Mouse (Mus musculus) embryonic facial prominence, embryonic 15.5 days (tissue): ENCODE results near the gene Pold2. TPM values are rescaled to one million over a fixed set of nuclear protein-coding genes. Genes with fewer than 3 reads are reported as not detected.
"Not testable (repeated sequence)": the region's sequence is repeated elsewhere in the genome, so short reads cannot be mapped to it uniquely, and the experiment has no call there.

ENCODE experiments used
- ATAC-seq: fragments of 200-750 bp; cut with Nextera tagmentation; 2 replicates; pipeline ENCODE4 v1.8.0; 2017; ENCODE audit warnings: low read depth, moderate TSS enrichment; ENCODE audit not compliant: insufficient number of reproducible peaks, low FRiP score, low TSS enrichment
- H3K27ac ChIP-seq: fragments of 300-500 bp; sonication (generic); replicated peaks from 2 replicates; pipeline ENCODE4 v1.5.1; 2015; ENCODE audit warnings: mild to moderate bottlenecking, inconsistent platforms
- H3K27me3 ChIP-seq: fragments of 300-500 bp; sonication (generic); 2 replicates; pipeline ENCODE4 v1.6.1; 2015; ENCODE audit warnings: inconsistent platforms
- H3K36me3 ChIP-seq: fragments of 300-500 bp; sonication (generic); 2 replicates; pipeline ENCODE4 v1.6.1; 2015; ENCODE audit warnings: mild to moderate bottlenecking, inconsistent platforms
- H3K4me1 ChIP-seq: fragments of 300-500 bp; sonication (generic); 2 replicates; pipeline ENCODE4 v1.6.1; 2015; ENCODE audit warnings: inconsistent platforms
- H3K4me2 ChIP-seq: fragments of 300-500 bp; sonication (generic); replicated peaks from 2 replicates; pipeline ENCODE4 v1.6.1; 2015; ENCODE audit warnings: mild to moderate bottlenecking, inconsistent platforms
- H3K4me3 ChIP-seq: fragments of 300-500 bp; sonication (generic); replicated peaks from 2 replicates; pipeline ENCODE4 v1.5.1; 2015; ENCODE audit warnings: mild to moderate bottlenecking, inconsistent platforms
- H3K9ac ChIP-seq: fragments of 300-500 bp; sonication (generic); 2 replicates; pipeline ENCODE4 v1.6.1; 2015; ENCODE audit warnings: inconsistent platforms
- H3K9me3 ChIP-seq: fragments of 300-500 bp; sonication (generic); replicated peaks from 2 replicates; pipeline ENCODE4 v1.6.1; 2016; ENCODE audit warnings: inconsistent platforms
- WGBS: fragments of 180-500 bp; shearing (Covaris S2); methylation state at CpG from one replicate; pipeline ENCODE4 v1.1.7; 2015; 5-methylcytosine and 5-hydroxymethylcytosine counted together
- polyA plus RNA-seq: library from polyadenylated mRNA; unstranded; fragments of >200 nt; fragmentation: Nextera tagmentation; extraction: Ambion mirVana; gene quantifications from 2 replicates; pipeline ENCODE4 v1.2.1, GENCODE M21; 2015

Pold2 gene
- polyA plus RNA-seq, 1 experiment from 2014 or later = 125 TPM

GRCm38 (mm10) chr11:5898531-5898930 lies 20.4 kb upstream of the Pold2 start, which contains the start of gene Myl7:
Myl7 (minus strand) TSS chr11:5898782.
- Histone ChIP-seq H3K4me3 (no peak within 1 kb of the TSS), H3K9ac (no peak within 1 kb of the TSS), H3K4me2 (no peak within 1 kb of the TSS), H3K27ac (no peak within 1 kb of the TSS), H3K4me1 (peaks cover 38% of the 10 kb centered on the region), H3K9me3 (no peaks in the 10 kb centered on the region), H3K27me3 (0 out of 2 replicates have a peak, but pooled peaks cover 4% of the 10 kb centered on the region), H3K36me3 (no peaks in the 10 kb centered on the region)
- no peak for ATAC-seq
- WGBS = 72% methylated on average over 5 of the region's 5 CpGs

GRCm38 (mm10) chr11:5897839-5898238 lies 19.7 kb upstream of the Pold2 start:
- H3K36me3 ChIP-seq = no peaks in the 10 kb centered on the region
- ATAC-seq = no peak
- no peak overlapping the region for H3K4me3 ChIP-seq
- no peak overlapping the region for H3K9ac ChIP-seq
- H3K4me1 ChIP-seq = peaks cover 38% of the 10 kb centered on the region
- WGBS = 32% methylated on average over 10 of the region's 10 CpGs
- H3K9me3 ChIP-seq = no peaks in the 10 kb centered on the region
- 0 out of 2 replicates have a peak, but pooled peaks cover 4% of the 10 kb centered on the region for H3K27me3 ChIP-seq
- no peak overlapping the region for H3K27ac ChIP-seq
- no peak overlapping the region for H3K4me2 ChIP-seq

DNA sequence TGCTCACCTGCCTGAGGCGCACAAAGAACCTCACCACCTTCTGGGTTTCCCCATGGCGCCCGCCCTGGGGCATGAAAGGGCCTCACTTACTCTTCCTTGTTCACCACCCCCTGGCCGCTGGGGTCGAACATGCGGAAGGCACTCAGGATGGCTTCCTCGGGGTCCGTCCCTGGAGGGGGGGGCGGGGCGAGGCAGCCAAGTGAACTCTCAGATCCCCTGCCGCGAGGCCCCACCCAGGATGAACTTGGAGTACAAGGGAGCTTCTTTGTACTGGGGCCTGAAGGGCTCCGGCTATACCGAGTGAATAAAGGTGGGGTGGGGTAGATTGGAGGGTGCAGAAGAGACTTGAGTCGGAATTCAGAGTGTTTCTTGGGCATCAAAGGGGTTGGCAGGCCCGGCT lies 19.1 kb upstream of the Pold2 start:
- no peak overlapping the region for H3K4me2 ChIP-seq
- H3K27me3 ChIP-seq = 0 out of 2 replicates have a peak, but pooled peaks cover 4% of the 10 kb centered on the region
- no peaks in the 10 kb centered on the region for H3K9me3 ChIP-seq
- peaks cover 39% of the 10 kb centered on the region for H3K4me1 ChIP-seq
- ATAC-seq = no peak
- 18% methylated on average over 16 of the region's 16 CpGs for WGBS
- H3K27ac ChIP-seq = no peak overlapping the region
- H3K36me3 ChIP-seq = no peaks in the 10 kb centered on the region
- H3K4me3 ChIP-seq = no peak overlapping the region
- no peak overlapping the region for H3K9ac ChIP-seq

DNA sequence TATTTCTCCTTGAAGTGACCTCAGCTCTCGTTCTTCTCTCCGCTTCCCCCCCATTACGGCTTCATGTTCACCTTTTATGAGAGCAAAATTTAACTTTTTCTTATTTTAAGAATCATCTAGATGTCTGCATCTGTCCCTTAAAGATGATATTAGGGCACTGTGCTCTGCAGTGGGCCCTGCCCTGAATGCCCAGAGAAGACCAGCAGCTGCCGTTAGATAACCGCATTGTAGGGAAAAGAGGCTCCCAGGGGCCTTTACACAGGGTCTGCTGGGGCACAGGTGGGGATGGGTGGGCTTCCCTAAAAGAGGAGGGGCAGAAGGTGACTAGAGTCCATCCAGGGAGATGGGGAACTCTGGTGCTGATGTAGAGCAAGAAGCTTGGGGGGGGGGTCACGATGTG lies 15.7 kb upstream of the Pold2 start:
- WGBS = 68% methylated on average over 6 of the region's 6 CpGs
- H3K36me3 ChIP-seq = no peaks in the 10 kb centered on the region
- H3K27ac ChIP-seq = no peak overlapping the region
- H3K4me1 ChIP-seq = peaks cover 41% of the 10 kb centered on the region
- no peak overlapping the region for H3K4me3 ChIP-seq
- H3K27me3 ChIP-seq = no peaks in the 10 kb centered on the region
- H3K4me2 ChIP-seq = no peak overlapping the region
- H3K9me3 ChIP-seq = no peaks in the 10 kb centered on the region
- H3K9ac ChIP-seq = no peak overlapping the region
- ATAC-seq = no peak

GRCm38 (mm10) chr11:5892810-5893368 lies 14.8 kb upstream of the Pold2 start:
- Histone ChIP-seq H3K4me2 (no peak overlapping the region), H3K9ac (no peak overlapping the region), H3K9me3 (no peaks in the 10 kb centered on the region), H3K4me3 (no peak overlapping the region), H3K4me1 (peaks cover 36% of the 10 kb centered on the region), H3K27me3 (no peaks in the 10 kb centered on the region), H3K27ac (no peak overlapping the region), H3K36me3 (no peaks in the 10 kb centered on the region)
- 47% methylated on average over 4 of the region's 4 CpGs for WGBS
- no peak for ATAC-seq

GRCm38 (mm10) chr11:5892151-5892591 lies 14.1 kb upstream of the Pold2 start:
- H3K36me3 ChIP-seq = no peaks in the 10 kb centered on the region
- H3K27me3 ChIP-seq = no peaks in the 10 kb centered on the region
- no peak overlapping the region for H3K4me3 ChIP-seq
- no peak overlapping the region for H3K4me2 ChIP-seq
- 45% methylated on average over 8 of the region's 8 CpGs for WGBS
- H3K9ac ChIP-seq = no peak overlapping the region
- ATAC-seq = no peak
- no peak overlapping the region for H3K27ac ChIP-seq
- no peaks in the 10 kb centered on the region for H3K9me3 ChIP-seq
- peaks cover 32% of the 10 kb centered on the region for H3K4me1 ChIP-seq

GRCm38 (mm10) chr11:5888563-5888962 lies 10.5 kb upstream of the Pold2 start:
- H3K4me1 ChIP-seq = peaks cover 36% of the 10 kb centered on the region
- H3K9me3 ChIP-seq, H3K27ac ChIP-seq, ATAC-seq, H3K36me3 ChIP-seq, H3K4me3 ChIP-seq, H3K9ac ChIP-seq, H3K27me3 ChIP-seq, H3K4me2 ChIP-seq: not testable (repeated sequence)
- WGBS = 43% methylated on average over 5 of the region's 5 CpGs

GRCm38 (mm10) chr11:5887250-5887649 lies 9.2 kb upstream of the Pold2 start:
- no peak overlapping the region for H3K4me3 ChIP-seq
- no peak overlapping the region for H3K9ac ChIP-seq
- no peak for ATAC-seq
- H3K36me3 ChIP-seq = no peaks in the 10 kb centered on the region
- no peaks in the 10 kb centered on the region for H3K9me3 ChIP-seq
- no peaks in the 10 kb centered on the region for H3K27me3 ChIP-seq
- WGBS = 47% methylated on average over 5 of the region's 5 CpGs
- no peak overlapping the region for H3K27ac ChIP-seq
- H3K4me2 ChIP-seq = no peak overlapping the region
- H3K4me1 ChIP-seq = peaks cover 30% of the 10 kb centered on the region

GRCm38 (mm10) chr11:5886187-5886586 lies 8.1 kb upstream of the Pold2 start:
- Histone ChIP-seq H3K9me3 (no peaks in the 10 kb centered on the region), H3K27me3 (no peaks in the 10 kb centered on the region), H3K4me2 (no peak overlapping the region), H3K36me3 (no peaks in the 10 kb centered on the region), H3K4me1 (peaks cover 28% of the 10 kb centered on the region), H3K4me3 (no peak overlapping the region), H3K9ac (no peak overlapping the region), H3K27ac (peak overlapping the region; percentile 34; the same call in 1 of the 2 replicates)
- WGBS = 11% methylated on average over 9 of the region's 9 CpGs
- no peak for ATAC-seq

DNA sequence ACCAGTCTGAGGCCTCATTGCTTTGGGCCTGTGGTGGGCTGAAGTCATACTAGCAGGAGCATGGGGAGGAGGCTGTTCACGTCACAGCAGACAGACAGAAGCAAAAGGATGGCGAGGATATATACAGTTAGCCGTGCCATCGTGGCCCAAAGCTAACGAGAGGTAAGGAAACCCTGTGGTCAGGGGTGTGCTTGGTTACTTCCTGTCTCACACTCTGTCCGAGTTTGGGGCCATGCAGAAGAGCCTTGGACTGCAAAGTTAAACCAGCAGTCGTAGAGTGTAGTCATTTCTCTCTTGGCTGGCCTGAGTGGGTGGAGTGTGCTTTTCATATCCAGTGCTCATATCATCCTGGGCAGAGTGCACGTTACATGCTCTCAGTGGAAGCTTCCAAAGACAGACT lies 4.4 kb upstream of the Pold2 start:
- Histone ChIP-seq H3K9ac (no peak overlapping the region), H3K4me1 (peaks cover 22% of the 10 kb centered on the region), H3K27ac (no peak overlapping the region), H3K36me3 (no peaks in the 10 kb centered on the region), H3K27me3 (no peaks in the 10 kb centered on the region), H3K4me3 (no peak overlapping the region), H3K9me3 (no peaks in the 10 kb centered on the region), H3K4me2 (no peak overlapping the region)
- no peak for ATAC-seq
- WGBS = 67% methylated on average over 8 of the region's 8 CpGs

GRCm38 (mm10) chr11:5879905-5880304 lies 1.8 kb upstream of the Pold2 start:
- no peak for ATAC-seq
- Histone ChIP-seq H3K4me2 (no peak overlapping the region), H3K36me3 (peaks cover 7% of the 10 kb centered on the region), H3K4me1 (peaks cover 25% of the 10 kb centered on the region), H3K9me3 (no peaks in the 10 kb centered on the region), H3K27ac (no peak overlapping the region), H3K4me3 (no peak overlapping the region), H3K9ac (no peak overlapping the region), H3K27me3 (no peaks in the 10 kb centered on the region)
- 54% methylated on average over 5 of the region's 5 CpGs for WGBS

DNA sequence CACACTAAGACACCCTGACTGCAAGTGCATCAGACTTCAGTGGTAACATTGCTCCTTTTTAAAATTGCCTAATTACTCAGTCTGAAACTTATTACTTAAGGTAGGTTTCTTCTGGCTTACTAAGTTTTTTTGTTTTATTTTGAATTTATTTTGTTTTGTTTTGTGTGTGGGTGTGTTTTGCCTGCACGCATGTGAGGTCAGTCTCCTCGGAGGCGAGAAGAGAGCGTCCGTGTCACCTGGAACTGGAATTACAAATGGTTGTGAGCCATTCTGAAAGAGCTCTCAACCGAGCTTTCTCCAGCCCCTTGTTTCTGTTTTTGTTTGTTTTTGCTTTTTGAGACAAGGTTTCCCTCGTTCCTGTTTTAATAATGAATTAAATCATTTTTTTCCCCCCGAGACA lies 569 bp upstream of the Pold2 start:
- H3K27ac ChIP-seq = peak overlapping the region; percentile 89
- peak overlapping the region; percentile 41; the same call in 1 of the 2 replicates for H3K9ac ChIP-seq
- peak overlapping the region; percentile 78 for H3K4me3 ChIP-seq
- 37% methylated on average over 8 of the region's 8 CpGs for WGBS
- H3K36me3 ChIP-seq = peaks cover 19% of the 10 kb centered on the region
- H3K4me2 ChIP-seq = peak overlapping the region; percentile 63
- H3K9me3 ChIP-seq = no peaks in the 10 kb centered on the region
- H3K27me3 ChIP-seq = no peaks in the 10 kb centered on the region
- peaks cover 25% of the 10 kb centered on the region for H3K4me1 ChIP-seq
- no peak for ATAC-seq
